Mouse (Mus musculus): ENCODE measurements around the gene Srebf1.

Gene Srebf1

GRCm38 (mm10) chr11:60222469-60223236, at the start of gene Srebf1:
Gene Srebf1, minus strand, starts transcription at chr11:60222581.
- DNase-seq (ENCODE audit: low spot score in 2 of 2), result peak; percentile 79 to 85

GRCm38 (mm10) chr11:60268563-60268962, 46.2 kb upstream of the Srebf1 start:
- no peak for DNase-seq (ENCODE audit: low spot score in 2 of 2)

- no peak for DNase-seq (ENCODE audit: low spot score in 2 of 2)
Measured at GRCm38 (mm10) chr11:60265271-60265985, 43.0 kb upstream of the Srebf1 start.

GRCm38 (mm10) chr11:60264651-60265050, 42.3 kb upstream of the Srebf1 start:
- DNase-seq (ENCODE audit: low spot score in 2 of 2), result no peak

GRCm38 (mm10) chr11:60262396-60262795, 40.0 kb upstream of the Srebf1 start:
- no peak for DNase-seq (ENCODE audit: low spot score in 2 of 2)

GRCm38 (mm10) chr11:60260743-60261142, 38.4 kb upstream of the Srebf1 start:
- DNase-seq (ENCODE audit: low spot score in 2 of 2), result no peak

GRCm38 (mm10) chr11:60257696-60258095, 35.3 kb upstream of the Srebf1 start:
- DNase-seq (ENCODE audit: low spot score in 2 of 2), result no peak

- DNase-seq (ENCODE audit: low spot score in 2 of 2), result no peak
Measured at GRCm38 (mm10) chr11:60256713-60257112, 34.3 kb upstream of the Srebf1 start.

GRCm38 (mm10) chr11:60256176-60256681, 33.8 kb upstream of the Srebf1 start:
- DNase-seq (ENCODE audit: low spot score in 2 of 2), result no peak

- no peak for DNase-seq (ENCODE audit: low spot score in 2 of 2)
Measured at GRCm38 (mm10) chr11:60255639-60256038, 33.3 kb upstream of the Srebf1 start.

- DNase-seq (ENCODE audit: low spot score in 2 of 2), result no peak
Measured at GRCm38 (mm10) chr11:60255181-60255580, 32.8 kb upstream of the Srebf1 start.

- DNase-seq (ENCODE audit: low spot score in 2 of 2), result no peak
Measured at GRCm38 (mm10) chr11:60254308-60254707, 31.9 kb upstream of the Srebf1 start.

- DNase-seq (ENCODE audit: low spot score in 2 of 2), result no peak
Measured at GRCm38 (mm10) chr11:60253546-60253945, 31.2 kb upstream of the Srebf1 start.

GRCm38 (mm10) chr11:60250971-60251643, 28.7 kb upstream of the Srebf1 start:
- peak; percentile 41 to 46 for DNase-seq (ENCODE audit: low spot score in 2 of 2)

- no peak for DNase-seq (ENCODE audit: low spot score in 2 of 2)
Measured at GRCm38 (mm10) chr11:60249885-60250284, 27.5 kb upstream of the Srebf1 start.

GRCm38 (mm10) chr11:60248596-60249404, 26.4 kb upstream of the Srebf1 start:
- no peak for DNase-seq (ENCODE audit: low spot score in 2 of 2)

GRCm38 (mm10) chr11:60247753-60248550, 25.6 kb upstream of the Srebf1 start:
- DNase-seq (ENCODE audit: low spot score in 2 of 2), result no peak

GRCm38 (mm10) chr11:60246077-60246476, 23.7 kb upstream of the Srebf1 start:
- no peak for DNase-seq (ENCODE audit: low spot score in 2 of 2)

GRCm38 (mm10) chr11:60244503-60245143, 22.2 kb upstream of the Srebf1 start:
- no peak for DNase-seq (ENCODE audit: low spot score in 2 of 2)

GRCm38 (mm10) chr11:60240509-60240908, 18.1 kb upstream of the Srebf1 start:
- no peak for DNase-seq (ENCODE audit: low spot score in 2 of 2)

Measured in spleen, postnatal 36 days (tissue).